Mouse (Mus musculus) activated CD4-positive, CD25-positive, alpha-beta regulatory T cell, adult 4 months (primary cell): ENCODE measurements around the gene Fam160a1. TPM values are rescaled to one million over a fixed set of nuclear protein-coding genes. Genes with fewer than 3 reads are reported as not detected.

Source experiments
- ATAC-seq: one replicate; pipeline ENCODE4 v1.8.0; 2017
- polyA plus RNA-seq, 2 experiments: library from polyadenylated mRNA; unstranded; fragments of 100-300 nt; shearing (Covaris generic); gene quantifications; one replicate each; pipeline ENCODE4 v1.2.1; 2017

Gene Fam160a1
- 1 to 10 TPM; 1.9 to 3.1 TPM for polyA plus RNA-seq

GRCm38 (mm10) chr3:85817191-85817590 lies at the start of gene Fam160a1:
TSS of gene Fam160a1 (minus strand) at chr3:85817291.
- ATAC-seq: no peak

DNA sequence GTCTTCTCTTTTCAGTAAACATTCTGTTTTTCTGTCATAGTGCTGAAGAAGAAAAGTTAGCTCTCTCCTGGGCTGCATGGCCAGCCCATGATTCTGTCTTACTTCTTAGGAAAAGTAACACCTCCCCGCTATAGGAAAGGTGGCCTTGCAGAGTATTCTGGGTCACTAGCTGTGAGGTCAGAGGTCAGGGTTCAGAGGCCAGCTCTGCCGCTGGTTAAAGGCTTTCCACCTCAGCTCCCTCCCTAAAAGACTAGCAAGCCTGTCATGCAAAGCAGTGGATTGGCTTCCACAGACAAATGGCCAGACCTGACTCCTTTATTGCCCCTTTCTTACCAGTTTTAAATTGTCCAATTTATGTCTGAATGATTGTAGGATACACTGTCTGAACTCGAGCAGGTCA lies 46.9 kb upstream of the Fam160a1 start:
- no peak for ATAC-seq

- ATAC-seq: no peak
These were observed 45.8 kb upstream of the Fam160a1 start for GRCm38 (mm10) chr3:85862886-85863285.

DNA sequence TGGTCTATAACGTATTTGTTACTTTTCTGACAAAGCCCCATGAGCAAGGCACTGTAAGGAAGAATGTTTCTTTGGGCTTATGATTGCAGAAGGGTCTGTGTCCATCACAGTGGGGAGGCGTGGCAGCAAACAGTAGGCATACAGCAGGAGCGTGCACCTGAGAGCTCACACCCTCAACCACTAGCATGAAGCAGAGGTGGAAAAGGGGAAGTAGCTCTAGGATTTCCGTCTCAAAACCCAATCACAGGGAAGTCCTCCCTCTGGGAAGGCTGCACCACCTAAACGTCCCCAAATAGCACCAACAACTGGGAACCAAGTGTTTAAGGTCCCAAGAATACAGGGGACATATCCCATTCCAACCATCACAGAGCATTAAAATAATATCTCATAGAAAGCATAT lies 43.9 kb upstream of the Fam160a1 start:
- ATAC-seq: no peak

DNA sequence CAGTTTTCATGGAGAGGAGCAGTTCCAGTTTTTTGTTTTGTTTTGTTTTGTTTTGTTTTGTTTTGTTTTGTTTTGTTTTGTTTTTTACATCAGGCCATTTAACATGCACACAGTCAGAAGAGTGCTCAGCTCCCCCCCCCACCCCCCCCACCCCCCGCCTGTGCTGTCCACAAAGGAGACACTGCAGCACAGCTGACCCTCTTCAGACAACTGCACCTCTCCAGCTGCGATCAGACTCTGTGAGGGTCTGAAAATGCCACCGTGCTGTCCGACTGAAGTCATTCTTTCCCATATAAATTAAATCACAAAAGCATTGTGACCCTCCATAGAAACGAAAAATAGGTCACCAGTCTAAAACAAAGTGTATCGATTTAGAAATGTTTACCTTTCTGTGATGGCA lies 42.2 kb upstream of the Fam160a1 start:
- no peak for ATAC-seq

DNA sequence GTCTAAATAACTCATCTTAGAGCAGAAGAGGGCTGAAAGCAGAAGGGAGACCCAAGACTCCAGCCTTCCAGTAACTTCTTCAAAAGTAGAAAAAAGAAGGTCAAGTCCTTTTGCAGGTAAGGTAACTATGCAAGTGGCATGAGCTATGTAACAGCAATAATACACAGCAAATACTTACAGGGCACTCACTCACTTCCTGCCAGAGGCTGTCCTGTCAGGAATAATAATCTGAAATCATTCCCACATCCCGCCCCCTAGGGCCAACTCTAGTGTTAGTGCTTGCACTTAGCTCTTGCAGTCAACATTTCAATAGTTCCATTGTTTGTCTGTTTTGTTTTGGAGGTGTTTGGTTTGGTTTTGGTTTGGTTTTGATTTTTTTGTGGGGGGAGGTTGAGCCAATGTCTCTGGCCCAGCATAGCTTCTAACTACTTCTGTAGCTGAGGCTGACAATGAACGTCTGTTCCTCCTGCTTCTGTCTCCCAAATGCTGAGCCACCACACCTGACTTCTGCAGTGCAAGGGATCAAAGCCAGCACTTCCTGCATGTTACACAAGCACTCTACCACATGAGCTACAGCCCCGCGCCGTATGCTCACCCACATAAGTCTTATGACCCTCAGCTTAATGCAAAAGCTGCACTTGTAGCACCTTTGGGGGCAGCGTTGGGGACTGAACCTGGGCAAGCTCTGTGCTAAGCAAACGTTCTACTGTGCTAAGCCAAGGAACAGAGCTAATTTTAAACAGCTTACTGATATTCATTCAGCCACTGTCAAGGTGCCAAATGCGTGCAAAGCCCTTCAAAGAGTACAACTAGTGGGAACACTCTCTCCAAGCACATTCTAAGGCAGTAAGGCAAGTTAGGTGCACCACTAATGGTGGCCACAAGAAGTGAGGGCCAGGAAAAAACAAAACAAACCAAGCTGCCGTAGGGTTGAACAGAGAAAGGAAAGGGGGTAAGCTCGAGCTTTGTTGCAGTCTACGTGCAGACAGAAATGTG lies 41.3 kb upstream of the Fam160a1 start:
- no peak for ATAC-seq

DNA sequence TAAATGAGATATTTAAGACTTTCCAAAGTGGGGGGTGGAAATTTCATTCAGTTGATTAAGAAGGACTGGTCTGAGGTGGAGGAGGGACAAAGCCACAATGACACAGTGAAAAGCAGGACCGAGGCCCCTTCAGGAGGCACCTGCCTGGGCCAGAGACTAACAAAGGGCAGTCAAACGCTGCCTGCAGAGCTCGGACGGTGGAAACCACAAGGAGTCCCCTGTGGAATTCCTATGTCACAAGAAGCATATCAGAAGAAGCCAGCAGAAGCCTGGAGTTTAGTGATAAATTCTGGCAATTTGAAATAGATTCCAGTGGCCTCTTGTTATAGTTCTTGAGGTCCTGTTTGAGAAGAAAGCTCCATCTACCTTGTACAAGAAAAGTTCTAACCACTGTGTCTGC lies 40.0 kb upstream of the Fam160a1 start:
- ATAC-seq: no peak

- no peak for ATAC-seq
These were observed 38.9 kb upstream of the Fam160a1 start for GRCm38 (mm10) chr3:85855947-85856346.

GRCm38 (mm10) chr3:85855043-85855442 lies 38.0 kb upstream of the Fam160a1 start:
- no peak for ATAC-seq

DNA sequence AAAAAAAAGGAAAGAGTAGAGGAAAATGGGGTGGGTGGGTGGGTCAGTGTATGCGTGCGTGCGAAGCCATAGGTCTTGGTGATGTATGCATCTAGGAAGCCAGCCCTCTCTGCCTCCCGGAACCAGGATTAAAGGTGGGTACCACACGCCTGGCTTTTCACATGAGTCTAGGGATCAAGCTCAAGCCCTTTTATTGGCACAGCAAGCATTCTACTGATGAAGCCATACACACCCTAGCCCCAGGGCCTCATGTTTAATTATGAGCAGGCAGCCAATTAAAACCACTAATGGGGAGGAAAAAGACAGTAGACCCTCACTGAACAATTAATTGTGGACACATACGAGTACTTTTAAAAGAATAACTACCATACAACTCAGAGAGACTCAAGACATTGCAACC lies 37.1 kb upstream of the Fam160a1 start:
- ATAC-seq: no peak

GRCm38 (mm10) chr3:85853715-85854114 lies 36.6 kb upstream of the Fam160a1 start:
- ATAC-seq: no peak

DNA sequence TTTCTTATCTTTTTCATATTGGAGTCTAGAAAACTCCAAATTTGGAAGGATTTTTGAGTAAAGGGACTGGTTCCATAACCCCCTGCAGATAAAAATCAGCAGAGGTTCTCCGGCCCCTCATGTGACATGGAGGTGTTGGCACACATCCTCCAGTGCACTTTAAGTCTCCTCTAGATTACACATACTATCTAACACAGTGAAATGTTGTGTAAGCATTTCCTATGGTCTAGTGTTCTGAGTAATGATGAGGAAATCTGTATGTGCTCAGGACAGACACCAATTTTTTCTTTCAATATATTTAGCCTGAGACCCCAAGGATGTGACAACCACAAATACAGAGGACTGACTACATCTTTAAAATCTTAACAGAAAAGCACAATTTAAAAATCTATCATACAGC lies 33.0 kb upstream of the Fam160a1 start:
- ATAC-seq: no peak

GRCm38 (mm10) chr3:85846316-85846715 lies 29.2 kb upstream of the Fam160a1 start:
- ATAC-seq: no peak

- no peak for ATAC-seq
These were observed 28.2 kb upstream of the Fam160a1 start for GRCm38 (mm10) chr3:85845341-85845740.

- no peak for ATAC-seq
These were observed 25.8 kb upstream of the Fam160a1 start for GRCm38 (mm10) chr3:85842881-85843218.

GRCm38 (mm10) chr3:85842177-85842880 lies 25.2 kb upstream of the Fam160a1 start:
- no peak for ATAC-seq

- no peak for ATAC-seq
These were observed 24.5 kb upstream of the Fam160a1 start for GRCm38 (mm10) chr3:85841454-85842176.

DNA sequence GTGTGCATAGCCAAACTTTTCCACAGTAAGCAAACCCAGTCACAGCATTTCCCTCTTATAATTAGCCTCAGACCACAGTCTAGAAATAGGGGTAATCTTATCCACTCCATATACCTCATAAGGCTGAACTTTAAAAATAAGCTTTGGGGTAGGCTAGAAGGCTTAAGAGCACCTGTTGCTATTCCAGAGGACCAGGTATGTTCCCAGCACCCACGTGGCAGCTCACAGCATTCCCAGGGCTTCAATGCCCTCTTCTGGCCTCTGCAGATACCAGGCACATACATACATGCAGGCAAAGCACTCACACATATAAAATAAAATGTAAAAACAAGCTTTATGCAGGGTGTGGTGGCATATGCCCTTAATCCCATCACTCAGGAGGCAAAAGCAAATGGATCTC lies 16.5 kb upstream of the Fam160a1 start:
- ATAC-seq: no peak

- no peak for ATAC-seq
These were observed 15.5 kb upstream of the Fam160a1 start for GRCm38 (mm10) chr3:85832490-85833155.

- ATAC-seq: no peak
These were observed 14.7 kb upstream of the Fam160a1 start for GRCm38 (mm10) chr3:85831785-85832184.

- no peak for ATAC-seq
These were observed 12.0 kb upstream of the Fam160a1 start for GRCm38 (mm10) chr3:85829047-85829446.

- ATAC-seq: no peak
These were observed 10.7 kb upstream of the Fam160a1 start for GRCm38 (mm10) chr3:85827815-85828214.

DNA sequence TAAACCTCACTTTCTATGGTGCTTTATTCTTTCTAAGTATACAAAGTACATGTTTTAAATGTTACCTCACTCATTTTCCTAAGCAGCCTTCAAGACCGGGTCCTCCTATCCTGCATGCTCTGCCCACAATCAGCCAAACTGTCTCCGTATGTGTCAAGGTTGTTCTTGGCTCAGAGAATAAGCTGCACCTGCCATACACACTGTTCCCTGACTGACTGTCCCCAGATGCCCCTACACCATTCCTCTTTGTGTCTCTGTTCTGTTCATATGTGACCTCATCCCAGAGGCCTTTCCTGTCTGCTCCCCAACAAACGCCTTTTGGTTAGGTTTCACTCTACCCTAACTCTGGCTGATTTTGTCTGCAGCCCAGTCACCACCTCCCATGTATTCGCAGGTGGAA lies 10.2 kb upstream of the Fam160a1 start:
- no peak for ATAC-seq
